Mouse (Mus musculus) left cerebral cortex, adult 11 months (tissue): ENCODE measurements around the gene Rap1a.

Experiments used
- DNase-seq: peaks from one replicate; pipeline ENCODE4 v3.0.0; 2022; ENCODE audit warnings: low spot score

Gene Rap1a

DNA sequence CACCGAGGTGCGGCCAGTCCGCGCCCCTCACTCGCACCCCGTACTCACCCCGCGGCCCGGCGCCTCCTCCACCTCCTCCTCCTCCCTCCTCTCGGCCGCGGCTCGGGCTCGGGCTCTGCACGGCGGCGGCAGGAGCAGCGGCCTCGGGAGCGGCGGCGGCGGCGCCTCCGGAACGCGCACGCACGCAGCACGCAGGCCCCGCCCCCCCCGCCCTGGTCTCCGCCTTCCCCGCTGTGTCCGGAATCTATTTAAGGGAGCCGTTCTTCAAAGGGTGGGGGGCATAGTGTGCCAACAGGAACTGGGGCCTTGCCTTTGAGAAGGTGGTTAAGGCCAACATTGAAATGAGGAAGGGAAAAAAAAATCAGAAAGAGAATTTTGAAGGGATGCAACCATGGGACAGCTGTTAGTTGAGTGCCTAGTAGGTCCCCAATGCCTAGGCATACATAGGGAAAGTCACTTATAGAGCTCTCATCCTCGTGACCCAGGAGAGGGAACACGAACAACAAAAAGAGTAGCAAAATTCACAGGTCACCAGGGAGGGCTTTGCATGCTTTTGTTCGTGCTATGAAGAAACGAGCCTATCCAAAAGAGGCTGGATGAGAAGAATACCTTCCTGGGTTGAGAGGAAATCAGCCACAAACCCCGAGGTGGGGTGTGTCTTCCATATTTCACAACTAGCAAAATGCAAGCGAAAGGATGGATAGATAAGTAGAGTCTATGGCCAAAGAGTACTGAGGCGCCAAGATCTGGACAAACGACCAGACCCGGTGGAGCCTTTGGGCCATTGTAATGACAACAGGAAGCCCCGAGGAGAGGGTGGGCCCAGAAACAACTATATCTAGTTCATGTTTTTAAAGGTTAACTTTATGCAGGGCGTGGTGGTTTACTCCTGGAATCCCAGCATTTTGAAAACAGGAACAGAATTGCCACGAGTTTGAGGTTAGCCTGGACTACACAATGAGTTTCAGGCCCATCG is at the start of gene Rap1a:
Gene Rap1a (minus strand): TSS at position 146 of the 976 bp plus-strand sequence.
- DNase-seq = peak; percentile 47

GRCm38 (mm10) chr3:105846294-105847069 is 45.3 kb upstream of the Rap1a start:
- DNase-seq = no peak

GRCm38 (mm10) chr3:105839836-105840235 is 38.7 kb upstream of the Rap1a start:
- DNase-seq = no peak

DNA sequence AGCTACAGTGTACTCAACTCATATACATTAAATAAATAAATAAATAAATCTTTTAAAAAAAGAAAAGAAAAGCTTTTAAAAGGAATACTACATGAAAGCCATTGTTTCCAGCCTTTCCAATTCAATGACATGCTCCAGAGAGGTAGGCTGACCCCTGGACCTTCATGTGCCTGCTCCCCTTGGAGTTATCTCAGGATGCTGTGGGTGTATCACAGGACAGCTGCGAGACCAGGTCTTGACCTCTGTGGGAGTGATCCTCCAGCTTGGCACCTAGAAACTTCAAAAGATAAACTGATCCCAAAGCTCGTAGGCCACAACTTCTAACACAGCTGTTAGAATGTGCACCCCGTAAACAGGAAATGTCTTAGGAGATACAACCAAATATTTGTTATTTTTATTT is 37.5 kb upstream of the Rap1a start:
- no peak for DNase-seq

- DNase-seq = no peak
Measured at GRCm38 (mm10) chr3:105836883-105837282, 35.7 kb upstream of the Rap1a start.

- no peak for DNase-seq
Measured at GRCm38 (mm10) chr3:105835875-105836274, 34.7 kb upstream of the Rap1a start.

GRCm38 (mm10) chr3:105831584-105831983 is 30.4 kb upstream of the Rap1a start:
- DNase-seq = no peak

DNA sequence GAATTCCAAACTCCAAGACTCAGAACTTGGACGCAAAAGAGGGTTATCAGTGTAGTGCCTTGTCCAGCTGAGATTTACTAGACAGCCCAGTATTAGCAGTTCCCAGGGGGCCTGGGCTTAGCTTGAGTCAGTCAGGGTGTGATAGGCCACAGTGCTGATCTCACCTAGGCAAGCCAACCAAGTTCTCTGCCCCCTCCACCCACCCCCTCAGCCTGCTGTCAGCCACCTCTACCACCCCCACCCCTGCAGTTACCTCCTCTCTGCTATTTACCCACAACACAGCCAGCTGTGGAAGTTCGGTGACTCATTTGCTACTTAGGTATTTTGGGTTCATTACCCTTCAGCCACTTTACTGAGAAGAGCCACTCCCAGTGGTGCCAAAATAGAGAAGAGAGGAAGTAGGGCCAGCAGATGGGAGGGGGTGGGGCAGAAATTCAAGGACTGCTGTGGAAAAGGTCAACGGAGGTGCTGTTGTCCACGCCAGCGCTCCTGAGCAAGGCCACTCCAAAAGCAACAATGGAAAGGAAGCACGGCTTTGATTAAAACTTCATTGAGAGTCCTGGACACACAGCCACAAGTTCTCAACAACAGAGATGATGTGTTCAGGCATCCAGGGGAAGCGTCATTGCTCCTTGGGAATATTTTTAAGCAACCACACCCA is 24.5 kb upstream of the Rap1a start:
- DNase-seq = no peak

DNA sequence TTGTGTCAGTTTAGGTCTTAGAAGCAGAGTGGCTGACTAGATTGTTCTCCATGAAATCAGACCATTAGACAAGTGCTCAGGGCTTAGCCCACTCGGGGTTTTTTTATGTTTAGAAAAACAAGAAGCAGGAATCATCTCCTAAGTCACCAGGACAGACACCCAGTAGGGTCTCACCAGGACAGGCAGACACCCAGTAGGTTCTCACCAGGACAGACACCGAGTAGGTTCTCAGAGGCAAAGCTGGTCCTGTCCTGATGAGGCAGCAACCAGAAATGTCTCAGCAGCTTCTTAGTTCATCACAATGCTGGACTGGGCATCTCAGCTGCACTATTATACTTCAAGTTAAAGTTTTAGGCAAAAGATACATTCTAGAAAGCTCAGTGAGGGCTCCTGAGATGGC is 23.6 kb upstream of the Rap1a start:
- no peak for DNase-seq

DNA sequence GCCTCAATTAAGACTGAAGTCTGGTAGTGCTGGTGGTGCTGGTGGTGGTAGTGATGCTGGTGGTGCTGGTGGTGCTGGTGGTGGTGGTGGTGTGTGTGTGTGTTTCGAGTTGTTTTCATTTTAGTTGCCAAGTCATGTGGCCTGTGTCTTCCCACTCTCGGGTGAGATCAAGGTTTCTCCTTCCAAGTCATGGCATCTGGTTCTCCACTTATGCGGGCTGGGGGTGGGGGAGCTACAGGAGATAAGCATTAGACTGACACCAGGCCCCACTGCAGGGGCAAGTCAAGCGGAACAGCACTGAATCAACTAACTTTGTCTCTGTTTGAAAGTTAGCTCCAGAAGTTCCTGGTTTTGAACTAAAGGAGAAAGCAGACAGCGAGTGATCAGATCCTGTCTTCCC is 23.0 kb upstream of the Rap1a start:
- no peak for DNase-seq

- no peak for DNase-seq
Measured at GRCm38 (mm10) chr3:105823609-105824008, 22.5 kb upstream of the Rap1a start.

DNA sequence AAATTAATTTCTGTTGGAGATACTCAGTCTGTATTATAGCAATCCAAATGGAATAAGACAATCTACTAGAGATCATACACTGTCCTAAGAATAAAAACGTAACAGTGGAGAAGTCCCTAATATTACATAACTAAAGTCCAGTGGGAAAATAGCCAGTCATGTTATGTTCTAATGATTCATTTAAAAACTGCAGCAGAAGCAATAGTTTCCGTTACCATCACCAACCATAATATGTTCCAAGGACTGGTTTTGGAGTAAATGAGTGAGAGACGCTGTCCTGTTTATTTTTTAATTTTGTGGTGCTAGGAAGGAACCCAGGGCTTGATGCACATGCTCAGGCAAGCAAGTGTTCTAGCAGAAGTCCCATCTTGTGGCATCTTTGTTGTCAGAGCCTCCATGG is 20.4 kb upstream of the Rap1a start:
- no peak for DNase-seq

DNA sequence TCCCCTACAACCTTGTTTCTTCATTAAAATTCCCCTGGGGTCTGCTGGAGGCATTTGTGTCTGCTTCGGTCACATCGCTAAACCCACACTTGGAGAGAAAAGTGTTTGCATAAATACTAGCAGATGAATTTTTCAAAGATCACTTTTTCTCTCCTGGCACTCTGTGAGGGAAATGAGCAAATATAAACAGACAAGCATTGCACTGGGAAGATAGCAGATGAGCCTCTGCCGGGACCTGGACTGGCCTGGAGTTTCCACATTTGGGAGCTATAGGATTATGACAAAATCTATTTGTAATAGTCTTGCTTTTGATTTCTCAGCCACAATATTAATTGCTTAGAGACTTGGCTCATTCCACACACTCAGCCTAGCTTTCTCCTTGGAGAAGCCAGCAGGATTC is 19.1 kb upstream of the Rap1a start:
- DNase-seq = no peak

DNA sequence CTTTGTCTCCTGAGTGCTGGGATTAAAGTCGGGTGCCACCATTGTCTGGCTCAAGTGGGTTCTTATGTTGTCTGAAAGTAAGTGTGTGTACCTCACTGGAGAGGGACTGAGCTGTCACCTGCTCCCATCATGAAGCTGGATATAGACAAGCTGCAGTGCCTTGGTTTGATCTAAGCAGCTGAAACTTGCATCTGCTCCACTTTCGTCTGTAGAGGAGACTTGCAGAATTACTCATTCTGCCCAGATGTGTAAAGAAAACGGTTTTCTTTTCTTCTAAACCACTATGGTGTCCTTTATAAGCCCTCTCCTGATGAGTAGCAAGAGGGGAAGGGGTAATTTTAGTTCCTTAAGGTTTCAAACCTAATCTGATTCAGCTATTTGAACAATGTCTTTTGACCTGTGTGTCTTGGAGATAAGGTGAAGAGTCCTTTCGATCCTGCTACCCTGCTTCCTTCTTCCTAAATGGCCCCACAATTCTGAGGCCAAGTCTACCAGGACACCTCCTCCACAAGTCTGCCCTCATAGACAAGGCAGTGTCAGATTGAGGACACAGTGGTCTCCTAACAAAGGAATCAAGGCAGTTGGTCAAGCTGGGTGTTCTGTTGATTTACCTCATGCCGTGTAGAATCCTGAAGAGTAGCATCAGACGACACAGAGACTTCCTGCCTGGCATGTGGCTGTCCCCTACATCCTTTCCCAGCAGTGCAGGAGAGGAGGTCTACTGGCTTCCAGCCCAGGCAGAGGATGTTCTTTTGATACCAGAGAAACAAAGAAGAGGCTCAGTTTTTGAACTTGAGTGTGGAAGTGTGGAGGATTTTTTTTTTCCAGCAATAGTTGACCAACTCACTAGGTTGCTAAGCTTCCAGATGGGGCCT is 17.2 kb upstream of the Rap1a start:
- no peak for DNase-seq

- DNase-seq = no peak
Measured at GRCm38 (mm10) chr3:105816089-105816488, 15.0 kb upstream of the Rap1a start.

GRCm38 (mm10) chr3:105815236-105815904 is 14.2 kb upstream of the Rap1a start:
- DNase-seq = no peak

DNA sequence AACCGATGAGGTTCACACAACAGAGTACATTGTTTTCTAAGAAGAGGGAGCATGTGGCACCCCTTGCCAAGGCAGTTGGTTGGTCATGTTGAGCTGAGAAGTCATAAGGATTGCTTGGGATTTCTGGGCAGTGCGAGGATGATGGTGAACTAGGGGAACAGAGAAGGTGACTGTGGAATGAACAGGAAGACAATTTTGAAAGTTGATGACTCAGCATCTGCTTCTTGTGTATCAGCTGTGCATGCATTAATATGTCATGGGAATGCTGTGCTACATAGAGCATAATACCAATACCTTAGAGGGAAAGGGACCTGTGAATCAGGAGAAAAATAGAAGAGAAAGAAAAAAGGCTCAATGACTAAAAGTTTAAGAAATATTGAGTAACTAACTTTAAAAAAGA is 10.0 kb upstream of the Rap1a start:
- DNase-seq = no peak

DNA sequence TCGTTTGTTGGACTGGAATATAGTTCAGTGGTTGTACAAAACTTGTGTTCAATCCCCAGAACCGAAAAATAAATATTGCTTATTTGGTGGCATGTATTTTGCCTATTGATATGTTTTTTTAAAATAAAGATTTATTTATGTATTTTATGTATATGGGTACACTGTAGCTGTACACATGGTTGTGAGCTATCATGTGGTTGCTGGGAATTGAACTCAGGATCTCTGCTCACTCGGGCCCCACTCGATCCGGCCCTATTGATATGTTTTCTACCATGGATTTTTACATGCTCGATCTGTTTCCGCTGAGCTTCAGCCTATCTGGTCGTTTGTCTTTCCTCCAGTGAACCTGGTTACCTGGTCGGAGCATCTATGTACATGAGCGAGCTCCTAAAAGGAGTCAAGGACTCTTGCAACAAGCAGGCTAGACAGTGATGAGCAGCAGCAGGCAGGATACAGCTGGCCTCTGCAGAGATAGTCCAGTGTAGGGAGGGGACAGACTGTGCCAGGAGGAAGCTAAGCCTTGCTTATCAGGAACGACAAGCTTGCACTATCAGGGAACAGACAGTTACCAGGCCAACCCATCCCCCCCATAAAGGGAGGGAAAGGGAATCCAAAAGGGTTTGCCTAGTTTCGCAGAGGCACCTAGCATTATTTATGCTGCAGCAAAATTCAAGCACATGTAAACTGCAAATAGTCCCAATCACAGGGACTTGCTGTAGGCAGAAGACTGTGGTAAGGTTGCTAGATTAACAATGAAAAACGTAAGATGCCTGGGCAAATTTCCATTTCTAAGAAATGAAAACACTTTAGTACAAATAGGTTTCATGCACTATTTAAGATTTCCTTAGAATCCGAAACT is 7.3 kb upstream of the Rap1a start:
- no peak for DNase-seq

- DNase-seq = no peak
Measured at GRCm38 (mm10) chr3:105807672-105808071, 6.5 kb upstream of the Rap1a start.
